Mouse (Mus musculus) embryonic facial prominence, embryonic 11.5 days (tissue): ENCODE measurements at regions not wholly inside any gene's neighbourhood (a gene's known extent, or its start where the extent isn't known, plus 50 kb on each side); places are given as distances from the start of the nearest gene placed in this dataset.

Source experiments
- ATAC-seq: fragments of 200-750 bp; cut with Nextera tagmentation; replicated peaks from 2 replicates; pipeline ENCODE4 v1.8.0; 2017; ENCODE audit warnings: low read depth; ENCODE audit not compliant: insufficient number of reproducible peaks, low FRiP score, low TSS enrichment
- DNase-seq: peaks from one replicate; pipeline ENCODE4 v3.0.0-alpha.2; 2015; ENCODE audit warnings: low spot score
- H3K27ac ChIP-seq: fragments of 300-500 bp; sonication (generic); replicated peaks from 2 replicates; pipeline ENCODE4 v1.5.1; 2014; ENCODE audit warnings: mild to moderate bottlenecking, low read depth, low read length, control low read depth
- H3K27me3 ChIP-seq: fragments of 300-500 bp; sonication (generic); 2 replicates; pipeline ENCODE4 v1.6.1; 2014; ENCODE audit warnings: mild to moderate bottlenecking, low read length, moderate library complexity, mixed read lengths; ENCODE audit not compliant: control insufficient read depth, insufficient read depth
- H3K36me3 ChIP-seq: fragments of 300-500 bp; sonication (generic); replicated peaks from 2 replicates; pipeline ENCODE4 v1.6.1; 2014; ENCODE audit warnings: low read depth, mild to moderate bottlenecking, low read length, moderate library complexity, mixed read lengths; ENCODE audit not compliant: control insufficient read depth, insufficient read depth
- H3K4me1 ChIP-seq: fragments of 300-500 bp; sonication (generic); 2 replicates; pipeline ENCODE4 v1.6.1; 2014; ENCODE audit warnings: low read length, mixed read lengths; ENCODE audit not compliant: control insufficient read depth, insufficient read depth
- H3K4me2 ChIP-seq: fragments of 300-500 bp; sonication (generic); 2 replicates; pipeline ENCODE4 v1.6.1; 2014; ENCODE audit warnings: low read depth, mild to moderate bottlenecking, control low read depth, low read length, moderate library complexity
- H3K4me3 ChIP-seq: fragments of 300-500 bp; sonication (generic); 2 replicates; pipeline ENCODE4 v1.5.1; 2014; ENCODE audit warnings: low read depth, low read length, control low read depth
- H3K9ac ChIP-seq: fragments of 300-500 bp; sonication (generic); replicated peaks from 2 replicates; pipeline ENCODE4 v1.6.1; 2014; ENCODE audit warnings: mild to moderate bottlenecking, control low read depth, low read length
- H3K9me3 ChIP-seq: fragments of 300-500 bp; sonication (generic); replicated peaks from 2 replicates; pipeline ENCODE4 v1.6.1; 2016; ENCODE audit warnings: mild to moderate bottlenecking, low read length, inconsistent platforms, mixed read lengths; ENCODE audit not compliant: control insufficient read depth
- WGBS: fragments of 180-500 bp; shearing (Covaris S2); extraction: QIAGEN DNeasy Blood & Tissue Kit; methylation state at CpG from one replicate; pipeline ENCODE4 v1.1.7; 2014; 5-methylcytosine and 5-hydroxymethylcytosine counted together

DNA sequence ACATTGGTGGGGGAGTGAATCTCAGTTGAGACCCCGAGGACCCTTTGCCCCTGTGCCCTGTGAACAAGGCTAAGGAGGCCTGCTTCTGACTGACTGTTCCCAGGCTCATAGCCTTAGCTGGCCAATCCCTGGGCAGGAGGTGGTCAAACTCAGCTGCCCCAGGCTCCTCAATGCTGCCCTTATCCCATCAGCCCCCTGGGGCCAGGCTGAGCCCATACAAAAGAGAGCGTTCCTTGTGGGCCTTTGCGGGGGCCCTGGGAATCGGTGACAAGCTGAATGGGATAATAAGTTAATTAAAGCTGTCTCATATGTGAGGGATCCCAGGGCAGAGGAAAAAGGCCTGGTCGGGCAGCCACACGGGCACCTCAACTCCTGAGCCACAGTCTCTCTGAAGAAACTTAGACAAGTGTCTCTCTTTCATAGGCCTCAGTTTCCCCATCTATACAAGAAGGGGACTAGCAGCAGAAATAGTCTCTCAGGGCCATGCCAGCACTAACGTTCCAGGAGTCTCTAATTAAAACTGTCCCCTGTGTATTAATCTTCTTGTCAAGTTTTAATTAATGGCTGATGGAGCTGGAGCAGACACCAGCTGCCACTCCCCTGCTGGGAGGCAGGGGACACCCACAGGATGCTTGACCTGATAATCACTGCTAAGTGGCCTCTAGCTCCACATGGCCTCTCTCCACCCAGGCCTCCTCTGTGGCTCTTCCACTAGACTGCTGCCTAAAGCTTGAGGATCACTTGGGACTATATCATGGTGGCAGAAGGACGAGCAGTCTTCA lies 84.9 kb downstream of the Efnb1 start:
- Histone ChIP-seq H3K4me3 (no peak overlapping the region), H3K36me3 (no peaks in the 10 kb centered on the region), H3K9me3 (no peaks in the 10 kb centered on the region), H3K4me1 (no peaks in the 10 kb centered on the region), H3K4me2 (no peak overlapping the region), H3K27me3 (peaks cover 8% of the 10 kb centered on the region; the same call in 1 of the 2 replicates), H3K9ac (no peak overlapping the region), H3K27ac (no peak overlapping the region)
- ATAC-seq (no peak), DNase-seq (no peak)
- 37% methylated on average over 8 of the region's 8 CpGs for WGBS

DNA sequence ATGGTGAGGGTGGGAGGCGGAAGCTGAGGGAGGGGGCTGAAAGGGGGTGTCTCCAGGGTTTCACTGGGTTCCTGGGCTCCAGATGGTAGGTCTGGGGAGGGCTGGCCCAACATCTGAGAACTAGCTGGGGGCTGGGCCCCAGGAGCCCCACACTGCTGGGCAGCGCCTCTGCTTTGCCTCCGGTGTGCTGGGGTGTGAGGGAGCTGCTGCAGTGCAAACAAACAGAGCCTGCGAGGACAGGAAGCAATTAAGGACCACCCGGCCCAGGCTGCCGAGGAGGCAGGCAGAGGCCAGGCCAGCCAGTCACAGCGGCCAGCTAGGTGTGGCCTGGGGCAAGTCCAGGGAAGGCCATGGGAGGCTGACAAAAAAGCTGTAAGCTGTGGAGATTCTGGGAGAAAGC lies 82.3 kb downstream of the Efnb1 start:
- Histone ChIP-seq H3K36me3 (no peaks in the 10 kb centered on the region), H3K4me1 (no peaks in the 10 kb centered on the region), H3K4me2 (no peak overlapping the region), H3K27me3 (peaks cover 8% of the 10 kb centered on the region; the same call in 1 of the 2 replicates), H3K4me3 (no peak overlapping the region), H3K9ac (no peak overlapping the region), H3K9me3 (no peaks in the 10 kb centered on the region), H3K27ac (no peak overlapping the region)
- 18% methylated on average over 7 of the region's 7 CpGs for WGBS
- DNase-seq (peak; percentile 55), ATAC-seq (0 out of 2 replicates have a peak, but pooled peaks have one; percentile 22)

DNA sequence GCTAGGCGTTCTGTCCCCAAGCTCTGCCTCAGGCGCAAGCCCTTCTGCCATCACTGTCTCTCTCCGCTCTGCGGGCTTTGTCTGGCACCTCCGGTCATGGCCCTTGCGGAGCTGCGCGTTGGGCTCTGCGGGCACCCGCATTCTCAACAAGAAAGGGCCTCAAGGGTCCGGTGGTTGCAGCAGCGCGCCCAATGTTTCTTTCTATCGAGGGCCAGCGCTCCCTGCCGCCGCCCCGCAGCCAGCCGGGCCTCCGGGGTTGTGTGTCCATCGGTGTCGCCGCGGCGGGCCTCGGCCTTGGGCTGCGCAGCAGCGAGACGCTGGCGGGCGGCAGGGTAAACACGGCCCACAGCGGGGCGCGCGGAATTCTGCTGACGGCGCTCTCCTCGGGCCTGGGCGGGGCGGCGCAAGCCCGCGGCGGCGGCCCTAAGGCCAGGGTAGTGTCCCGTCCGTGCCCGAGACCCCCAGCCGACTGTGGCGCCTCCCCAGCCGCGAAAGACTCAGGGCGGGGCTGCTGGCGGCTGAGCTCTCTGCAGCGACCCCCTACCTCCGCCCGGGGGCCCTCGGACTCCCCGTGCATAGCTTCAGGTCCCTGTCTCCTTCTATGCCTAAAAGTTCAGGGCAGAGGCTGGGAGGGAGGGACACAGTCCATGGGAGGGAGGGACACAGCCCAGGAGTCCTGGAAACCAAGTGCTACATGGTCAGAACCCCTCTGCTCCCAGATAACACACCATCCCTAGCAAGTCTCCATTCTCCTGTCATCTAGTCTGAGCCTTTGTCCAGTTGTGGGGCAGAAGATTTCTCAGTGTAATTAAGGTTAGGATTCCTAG lies 80.9 kb downstream of the Efnb1 start:
- Histone ChIP-seq H3K4me3 (peak overlapping the region; percentile 23), H3K36me3 (no peaks in the 10 kb centered on the region), H3K9ac (peak overlapping the region; percentile 62), H3K4me2 (peak overlapping the region; percentile 59), H3K27ac (peak overlapping the region; percentile 13; the same call in 1 of the 2 replicates), H3K27me3 (peaks cover 8% of the 10 kb centered on the region; the same call in 1 of the 2 replicates), H3K4me1 (no peaks in the 10 kb centered on the region), H3K9me3 (no peaks in the 10 kb centered on the region)
- WGBS = 19% methylated on average over 50 of the region's 60 CpGs
- ATAC-seq (peak; percentile 50; the same call in 1 of the 2 replicates), DNase-seq (peak; percentile 40)

DNA sequence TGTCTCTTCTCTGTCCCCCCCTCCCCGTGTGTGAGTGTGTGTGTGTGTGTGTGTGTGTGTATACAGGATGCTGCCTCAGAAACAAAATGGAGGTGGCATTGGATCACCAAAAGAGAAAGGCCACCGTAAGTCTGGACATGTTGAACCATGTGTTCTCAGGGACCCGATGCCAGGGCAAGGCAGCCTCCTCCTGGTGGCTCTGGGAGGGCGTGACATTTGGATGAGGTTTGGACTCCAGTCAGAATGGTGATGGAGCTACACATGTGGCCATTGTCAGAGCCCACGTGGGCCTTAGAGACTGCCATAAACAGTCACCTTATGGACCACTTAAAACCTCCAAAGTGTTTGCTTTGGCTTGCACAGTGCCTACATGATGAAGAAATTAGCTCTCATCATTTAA lies 80.0 kb downstream of the Efnb1 start:
- DNase-seq (no peak), ATAC-seq (no peak)
- WGBS = 65% methylated on average over 5 of the region's 5 CpGs
- H3K4me2 ChIP-seq = no peak overlapping the region
- no peak overlapping the region for H3K9ac ChIP-seq
- no peaks in the 10 kb centered on the region for H3K4me1 ChIP-seq
- no peaks in the 10 kb centered on the region for H3K36me3 ChIP-seq
- H3K9me3 ChIP-seq = no peaks in the 10 kb centered on the region
- H3K27ac ChIP-seq = no peak overlapping the region
- H3K4me3 ChIP-seq = no peak overlapping the region
- H3K27me3 ChIP-seq = peaks cover 8% of the 10 kb centered on the region; the same call in 1 of the 2 replicates

GRCm38 (mm10) chrX:99215111-99215510 lies 79.2 kb downstream of the Efnb1 start:
- Histone ChIP-seq H3K27ac (no peak overlapping the region), H3K36me3 (no peaks in the 10 kb centered on the region), H3K4me2 (no peak overlapping the region), H3K4me3 (no peak overlapping the region), H3K9ac (no peak overlapping the region), H3K4me1 (no peaks in the 10 kb centered on the region), H3K9me3 (no peaks in the 10 kb centered on the region), H3K27me3 (peaks cover 6% of the 10 kb centered on the region; the same call in 1 of the 2 replicates)
- ATAC-seq (no peak), DNase-seq (no peak)
- WGBS = 48% methylated on average over 7 of the region's 7 CpGs

DNA sequence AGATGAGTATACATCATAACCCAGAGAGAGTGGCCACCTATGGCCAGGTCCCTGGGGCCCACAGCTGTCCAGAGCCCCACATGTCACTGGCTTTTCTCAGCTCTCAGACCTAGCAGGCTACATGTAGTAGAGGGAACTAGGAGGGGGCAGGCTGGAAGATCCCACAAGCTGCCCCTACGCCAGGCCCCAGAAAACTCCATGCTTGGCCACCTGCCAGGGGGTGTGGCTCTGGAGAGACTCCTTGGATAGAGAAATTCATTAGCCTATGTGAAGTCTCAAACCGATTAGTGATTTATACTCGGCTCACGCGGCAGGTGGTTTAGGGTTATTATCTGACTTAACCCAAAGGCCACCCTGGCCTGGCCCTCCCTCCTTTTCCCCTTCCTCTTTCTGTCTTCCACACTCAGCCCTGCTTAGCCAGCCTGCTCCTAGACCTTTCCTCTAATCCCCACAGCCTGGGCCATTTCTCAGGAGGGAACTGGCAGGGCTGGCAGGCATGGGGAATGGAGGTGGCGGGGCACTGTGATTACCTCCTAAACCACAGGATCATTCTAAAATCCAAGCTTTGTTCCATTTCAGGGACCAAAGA lies 77.7 kb downstream of the Efnb1 start:
- 69% methylated on average over 6 of the region's 6 CpGs for WGBS
- H3K4me1 ChIP-seq = no peaks in the 10 kb centered on the region
- no peak overlapping the region for H3K27ac ChIP-seq
- peaks cover 6% of the 10 kb centered on the region; the same call in 1 of the 2 replicates for H3K27me3 ChIP-seq
- no peaks in the 10 kb centered on the region for H3K36me3 ChIP-seq
- no peaks in the 10 kb centered on the region for H3K9me3 ChIP-seq
- H3K9ac ChIP-seq = no peak overlapping the region
- H3K4me3 ChIP-seq = no peak overlapping the region
- DNase-seq (no peak), ATAC-seq (no peak)
- no peak overlapping the region for H3K4me2 ChIP-seq

DNA sequence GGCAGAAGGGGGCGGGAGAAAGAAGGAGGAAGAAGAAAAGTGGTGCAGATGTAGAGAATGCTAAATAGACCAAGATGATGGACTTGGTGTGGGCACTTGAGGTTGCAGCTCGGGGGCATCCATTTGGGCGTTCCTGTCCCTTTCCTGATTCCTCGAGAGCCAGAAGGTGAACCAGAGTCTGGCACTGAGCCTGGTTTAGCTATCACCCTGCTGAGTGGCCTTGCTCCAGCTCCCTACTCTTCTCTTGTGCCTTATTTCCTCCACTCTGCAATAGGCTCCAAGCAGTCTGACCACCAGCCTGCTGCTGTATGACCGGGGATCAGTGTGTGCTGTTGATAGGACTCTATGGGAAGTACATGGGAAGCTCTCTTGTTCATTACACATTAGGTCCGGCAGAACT lies 68.1 kb downstream of the Efnb1 start:
- H3K9me3 ChIP-seq = no peaks in the 10 kb centered on the region
- no peak for ATAC-seq
- H3K4me1 ChIP-seq = no peaks in the 10 kb centered on the region
- H3K27ac ChIP-seq = no peak overlapping the region
- H3K27me3 ChIP-seq = peaks cover 2% of the 10 kb centered on the region; the same call in 1 of the 2 replicates
- no peak for DNase-seq
- H3K36me3 ChIP-seq = no peaks in the 10 kb centered on the region
- 90% methylated on average over 6 of the region's 6 CpGs for WGBS
- no peak overlapping the region for H3K4me2 ChIP-seq
- H3K9ac ChIP-seq = no peak overlapping the region
- no peak overlapping the region for H3K4me3 ChIP-seq
